Mouse (Mus musculus): Measurements from ENCODE around the gene Lyl1.
"Not testable (repeated sequence)": the region's sequence is repeated elsewhere in the genome, so short reads cannot be mapped to it uniquely, and the experiment has no call there.

Gene Lyl1

DNA sequence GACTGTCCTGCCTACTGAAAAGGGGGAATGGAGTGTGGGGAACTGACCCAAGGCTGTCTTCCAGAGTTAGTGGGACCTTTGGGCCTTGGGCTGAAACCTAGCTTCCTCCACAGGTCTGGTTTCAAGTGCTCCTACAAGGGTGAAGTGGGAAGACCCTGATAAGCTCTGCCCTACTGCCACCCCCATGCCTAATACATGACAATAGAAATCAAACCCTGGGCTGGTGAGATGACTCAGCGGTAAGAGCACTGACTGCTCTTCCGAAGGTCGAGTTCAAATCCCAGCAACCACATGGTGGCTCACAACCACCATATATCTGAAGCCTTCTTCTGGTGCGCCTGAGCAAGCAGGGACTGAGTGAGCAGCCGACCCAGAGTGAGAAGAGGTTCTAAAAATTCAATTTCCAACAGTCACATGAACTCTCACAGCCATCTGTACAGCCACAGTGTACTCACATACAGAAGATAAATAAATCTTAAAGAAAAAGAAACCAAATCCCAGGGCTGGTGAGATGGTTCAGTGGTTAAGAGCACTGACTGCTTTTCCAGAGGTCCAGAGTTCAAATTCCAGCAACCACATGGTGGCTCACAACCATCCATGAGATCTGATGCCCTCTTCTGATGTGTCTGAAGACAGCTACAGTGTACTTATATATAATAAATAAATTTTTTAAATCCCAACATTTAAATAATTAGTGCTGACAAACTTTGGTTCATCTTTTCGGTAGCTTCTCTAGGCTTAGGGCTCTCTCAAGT lies 32.3 kb upstream of the Lyl1 start:
- DNase-seq, result no peak

DNA sequence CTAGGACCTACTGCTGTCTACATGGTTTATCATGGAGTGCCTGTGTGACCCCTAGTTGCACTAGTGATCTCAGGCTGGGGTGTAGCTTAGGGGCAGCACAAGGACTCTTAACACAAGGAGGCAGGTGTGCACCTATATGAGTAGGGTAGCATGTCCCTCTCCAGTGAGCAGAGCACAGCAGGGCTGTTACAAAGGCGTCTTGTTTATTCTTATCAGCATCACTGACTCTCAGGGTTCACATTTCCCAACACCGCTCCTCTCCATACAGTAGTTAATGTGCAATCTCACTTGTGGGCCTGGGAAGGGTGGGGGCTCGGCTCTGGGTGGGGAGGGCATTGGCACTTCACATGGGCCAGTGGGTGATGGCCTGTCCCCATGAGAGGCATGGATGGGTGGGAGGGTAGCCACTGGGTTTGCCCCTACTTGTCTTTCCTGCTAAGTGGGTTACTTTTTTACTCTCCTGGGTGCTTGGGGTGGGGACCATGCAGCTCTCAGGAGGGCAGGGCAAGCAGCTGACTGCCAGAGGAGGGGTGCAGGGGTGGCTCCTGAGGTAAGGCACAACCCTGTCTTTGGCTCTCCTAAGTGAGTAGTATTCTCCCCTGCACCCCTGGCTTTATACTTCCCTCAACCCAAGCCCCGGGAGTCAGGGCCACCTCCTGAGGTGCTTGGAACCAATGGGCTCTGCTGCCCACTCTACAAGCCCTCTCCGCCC lies 30.8 kb upstream of the Lyl1 start:
- not testable (repeated sequence) for DNase-seq

DNA sequence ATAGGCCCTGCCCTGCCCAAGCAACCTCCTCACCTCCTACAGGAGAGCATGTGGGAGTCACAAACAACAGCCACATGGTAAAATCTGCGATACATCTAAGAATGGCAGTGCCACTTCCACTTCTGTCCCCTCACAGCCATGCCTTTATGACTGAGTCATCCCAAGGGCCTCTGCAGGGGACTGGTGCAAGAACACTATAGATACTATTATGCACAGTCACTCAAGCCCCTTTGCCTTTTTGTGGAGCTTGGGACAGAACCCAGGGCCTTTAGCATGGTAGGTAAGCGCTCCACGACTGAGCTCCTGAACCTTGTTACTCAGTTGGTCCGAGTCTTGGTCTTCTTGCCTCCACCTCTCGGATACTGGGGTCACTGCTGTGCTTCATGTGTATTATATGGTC lies 24.0 kb upstream of the Lyl1 start:
- DNase-seq, result no peak

DNA sequence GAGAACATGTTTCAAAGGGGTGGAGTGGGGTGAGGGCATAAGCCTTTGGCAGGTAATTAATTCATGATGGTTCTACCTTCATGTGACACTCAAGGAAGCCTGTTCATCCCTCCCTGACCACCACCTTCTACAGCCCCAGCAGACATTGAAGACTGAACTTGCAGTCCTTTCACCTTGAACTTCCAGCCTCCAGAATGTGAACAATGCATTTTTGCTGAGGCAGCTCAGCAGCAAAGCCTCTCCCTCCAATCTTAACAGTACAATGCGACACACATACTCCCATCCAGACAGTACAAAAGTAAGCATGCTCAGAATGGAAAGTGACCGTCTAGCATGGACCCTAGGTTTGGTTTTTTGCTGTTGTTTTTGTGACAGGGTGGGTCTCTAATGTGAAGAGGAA lies 19.8 kb upstream of the Lyl1 start:
- no peak for DNase-seq

DNA sequence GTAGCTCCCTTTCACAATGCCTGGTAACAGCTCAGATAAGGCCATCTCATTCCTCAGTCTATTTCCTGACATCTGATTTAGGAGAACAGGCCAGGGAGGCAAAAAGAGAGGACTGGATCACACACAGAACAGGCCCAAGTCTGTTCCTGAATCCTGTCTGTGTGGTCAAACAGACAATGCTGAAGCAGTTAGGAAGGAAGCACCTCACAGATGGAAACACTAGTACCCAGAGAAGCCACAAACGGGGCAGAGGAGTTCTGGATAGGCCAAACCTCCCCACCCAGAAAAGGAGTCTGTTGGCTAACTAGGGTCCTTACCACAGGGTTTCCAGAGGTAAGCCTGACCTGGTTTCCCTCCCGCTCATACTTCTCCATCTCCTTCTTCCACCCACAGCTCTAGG lies 19.0 kb upstream of the Lyl1 start:
- DNase-seq, result no peak

DNA sequence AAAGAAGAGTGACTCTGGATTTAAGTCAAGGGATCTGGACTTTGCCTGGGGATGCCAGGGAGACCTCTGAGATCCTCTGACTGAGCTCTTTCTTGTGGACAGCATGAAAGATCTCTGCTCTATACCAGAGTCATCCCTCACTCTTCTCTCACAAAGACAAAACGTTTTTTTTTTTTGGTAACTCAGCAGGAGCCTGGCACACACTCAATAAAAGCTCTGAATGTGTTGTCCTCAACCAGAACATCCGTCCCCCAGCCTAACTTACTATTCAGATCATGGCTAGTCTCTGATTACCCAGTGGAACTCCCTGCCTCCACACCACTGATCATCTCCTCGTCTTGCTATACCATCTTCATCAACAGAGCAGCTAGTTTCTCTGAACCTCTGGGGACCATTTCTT lies 16.7 kb upstream of the Lyl1 start:
- DNase-seq, result no peak

DNA sequence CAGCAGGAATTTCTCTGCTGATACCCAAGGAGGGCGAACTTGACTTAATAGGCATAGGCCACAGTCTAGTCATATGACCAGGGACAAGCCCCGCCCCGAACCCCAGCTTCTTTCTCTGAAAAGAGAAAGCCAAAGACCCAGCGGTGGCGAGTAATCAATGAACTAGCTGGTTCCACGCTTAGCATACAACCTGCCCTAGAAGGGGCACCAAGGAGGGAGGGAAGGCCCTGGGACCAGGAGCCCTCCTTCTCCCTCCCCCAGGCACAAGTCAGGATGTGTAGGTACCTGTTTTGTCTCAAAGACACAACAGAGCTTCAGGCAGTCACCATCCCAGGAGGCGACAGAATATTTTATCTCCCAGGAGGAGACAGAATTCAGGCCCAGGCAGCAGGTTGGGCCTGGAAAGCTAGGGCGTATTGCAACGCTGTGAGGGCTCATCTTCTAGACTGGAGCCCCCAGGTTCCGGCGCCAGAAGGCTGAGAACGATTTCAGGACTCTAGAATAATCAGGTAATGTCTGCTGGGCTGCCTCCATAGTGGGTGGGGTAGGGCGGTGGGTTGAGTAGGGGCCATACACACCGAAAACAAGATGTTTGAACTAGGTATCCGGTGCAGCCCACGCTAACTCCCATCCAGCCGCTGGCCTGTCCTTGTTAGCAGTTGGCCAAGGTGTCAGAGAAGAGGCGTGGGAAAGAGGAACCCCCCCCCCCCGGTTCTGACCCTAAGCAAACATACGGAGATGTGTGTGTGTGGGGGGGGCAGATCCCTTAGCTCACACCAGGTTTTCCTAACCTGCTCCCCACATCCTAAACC lies 14.9 kb upstream of the Lyl1 start, which contains the start of gene Trmt1:
Gene Trmt1 (plus strand): TSS at position 117 of the 812 bp plus-strand sequence.
- peak; percentile 41 for DNase-seq

DNA sequence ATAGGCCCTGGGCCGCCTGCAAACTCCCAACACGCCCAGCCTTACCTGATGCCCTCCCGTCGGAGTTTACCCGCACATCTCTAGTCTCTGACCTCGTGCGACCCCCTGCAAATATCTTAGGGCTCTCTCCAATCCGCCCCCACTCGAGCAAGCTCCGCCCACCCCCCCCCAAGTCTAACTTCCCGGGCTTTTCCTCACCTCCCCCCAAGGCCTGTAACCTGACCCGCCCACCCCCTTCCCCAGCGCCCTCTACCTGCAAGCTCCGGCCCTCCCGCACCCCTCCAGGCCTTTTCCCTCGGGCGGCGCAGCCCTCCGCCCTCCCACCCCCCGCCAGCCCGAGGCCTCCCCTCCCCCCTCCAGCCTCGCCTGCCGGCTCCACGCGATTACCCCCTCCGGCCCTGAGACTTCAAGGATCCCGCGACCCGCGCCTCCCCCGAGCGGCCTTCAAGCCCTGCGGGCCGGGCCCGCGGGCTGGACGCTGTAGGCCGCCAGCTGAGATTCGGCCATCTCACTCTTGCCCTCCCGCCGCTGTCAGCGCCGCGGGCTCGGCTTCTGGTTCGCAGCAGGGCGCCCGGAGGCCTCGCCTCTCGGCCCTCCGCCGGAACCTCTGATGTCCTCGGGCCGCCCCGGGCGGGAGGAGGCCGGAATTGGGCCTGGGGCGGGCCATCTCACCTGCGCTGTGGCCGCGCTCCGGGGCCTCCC lies 14.1 kb upstream of the Lyl1 start:
- DNase-seq, result peak; percentile 78

DNA sequence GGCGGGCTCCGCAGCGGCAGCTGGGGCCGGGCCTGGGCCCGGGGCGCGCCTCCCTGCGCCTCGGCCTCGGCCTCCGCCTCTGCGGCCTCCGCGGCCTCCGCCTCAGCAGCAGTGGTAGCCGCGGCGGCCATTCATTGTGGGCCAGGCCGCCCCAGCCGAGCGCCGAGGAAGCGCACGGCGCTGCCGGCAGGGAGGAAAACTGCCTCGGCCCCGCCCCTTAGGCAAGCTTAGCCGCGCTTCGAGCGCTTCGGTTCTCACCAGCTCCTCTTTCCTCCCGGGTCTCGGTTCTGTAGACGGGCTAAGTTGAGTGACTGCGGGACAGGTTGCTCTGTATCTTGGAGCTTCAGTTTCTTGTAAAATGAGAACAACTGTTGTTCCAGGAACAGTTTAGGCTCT lies 13.6 kb upstream of the Lyl1 start, which contains the start of gene Nacc1:
Gene Nacc1 (minus strand): TSS at position 158 of the 396 bp plus-strand sequence.
- peak; percentile 97 for DNase-seq

DNA sequence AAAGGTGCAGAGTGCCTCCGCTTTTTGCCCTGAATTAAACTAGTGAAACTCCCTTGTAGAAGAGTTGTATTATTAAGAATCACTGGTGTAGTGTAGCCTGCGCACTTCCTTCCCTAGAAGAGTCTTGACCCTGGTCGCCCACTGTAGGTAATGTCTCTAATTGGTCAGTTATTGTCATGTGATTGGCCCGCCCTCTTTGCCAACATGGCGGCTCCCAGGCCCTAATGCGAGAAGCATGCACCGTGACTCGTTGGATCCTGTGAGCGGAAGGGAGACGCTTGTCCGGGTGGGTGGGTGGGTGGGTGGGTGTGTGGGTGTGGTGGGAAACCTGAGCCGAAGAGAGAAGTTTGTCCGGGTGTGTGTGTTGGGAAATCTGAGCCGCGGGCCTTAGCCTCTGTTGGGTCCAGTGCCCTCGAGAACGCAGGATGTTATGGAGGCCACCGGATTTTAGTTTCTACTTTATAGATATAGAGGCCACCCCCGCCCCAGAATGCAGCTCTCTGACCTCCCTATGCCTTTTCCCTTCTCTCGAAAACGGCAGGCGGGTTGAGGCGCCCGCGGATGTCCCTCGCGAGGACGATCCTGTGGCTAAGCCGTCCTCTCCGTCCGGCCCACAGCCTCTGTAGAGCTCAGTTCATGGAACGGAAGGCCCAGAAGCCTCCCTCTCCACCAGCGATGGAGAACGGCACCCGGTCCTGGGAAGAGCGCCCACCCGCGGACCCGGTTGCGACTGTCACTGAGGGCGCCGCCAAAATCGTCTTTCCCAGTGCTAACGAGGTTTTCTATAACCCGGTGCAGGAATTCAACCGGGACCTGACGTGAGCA lies 12.0 kb upstream of the Lyl1 start:
- DNase-seq, result peak; percentile 93

DNA sequence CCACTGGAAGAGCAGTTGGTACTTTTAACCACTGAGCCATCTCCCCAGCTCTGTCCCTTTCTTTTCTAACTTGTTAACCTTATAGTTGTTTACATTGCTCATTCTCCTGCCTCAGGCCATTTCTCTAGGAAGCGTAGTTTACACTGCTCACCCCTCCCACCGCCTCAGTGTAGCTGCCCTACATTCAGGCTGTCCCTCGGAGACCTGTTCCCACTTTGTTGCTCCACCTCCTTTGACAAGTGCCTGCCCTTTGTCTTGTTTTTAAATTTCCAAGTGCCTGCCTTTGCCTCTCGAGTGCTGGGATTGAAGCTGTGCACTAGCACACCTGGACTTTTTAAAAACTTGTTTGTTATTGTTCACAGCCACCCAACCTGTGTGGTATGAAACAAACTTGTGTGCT lies 7.9 kb upstream of the Lyl1 start:
- no peak for DNase-seq

DNA sequence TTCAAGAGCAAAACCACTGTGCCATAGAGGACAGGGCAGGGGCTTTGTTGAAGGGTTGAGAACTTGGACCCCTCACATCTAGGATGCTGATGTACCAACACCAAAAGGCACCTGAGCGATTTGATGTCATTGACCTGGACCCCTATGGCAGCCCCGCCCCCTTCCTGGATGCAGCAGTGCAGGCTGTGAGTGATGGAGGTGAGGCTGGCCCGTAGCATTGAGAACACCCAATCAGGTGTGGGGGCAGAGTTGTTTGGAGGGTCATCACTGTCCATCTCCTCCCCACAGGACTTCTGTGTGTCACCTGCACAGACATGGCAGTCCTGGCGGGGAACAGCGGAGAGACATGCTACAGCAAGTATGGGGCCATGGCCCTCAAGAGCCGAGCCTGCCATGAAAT lies 6.1 kb upstream of the Lyl1 start:
- DNase-seq, result no peak

DNA sequence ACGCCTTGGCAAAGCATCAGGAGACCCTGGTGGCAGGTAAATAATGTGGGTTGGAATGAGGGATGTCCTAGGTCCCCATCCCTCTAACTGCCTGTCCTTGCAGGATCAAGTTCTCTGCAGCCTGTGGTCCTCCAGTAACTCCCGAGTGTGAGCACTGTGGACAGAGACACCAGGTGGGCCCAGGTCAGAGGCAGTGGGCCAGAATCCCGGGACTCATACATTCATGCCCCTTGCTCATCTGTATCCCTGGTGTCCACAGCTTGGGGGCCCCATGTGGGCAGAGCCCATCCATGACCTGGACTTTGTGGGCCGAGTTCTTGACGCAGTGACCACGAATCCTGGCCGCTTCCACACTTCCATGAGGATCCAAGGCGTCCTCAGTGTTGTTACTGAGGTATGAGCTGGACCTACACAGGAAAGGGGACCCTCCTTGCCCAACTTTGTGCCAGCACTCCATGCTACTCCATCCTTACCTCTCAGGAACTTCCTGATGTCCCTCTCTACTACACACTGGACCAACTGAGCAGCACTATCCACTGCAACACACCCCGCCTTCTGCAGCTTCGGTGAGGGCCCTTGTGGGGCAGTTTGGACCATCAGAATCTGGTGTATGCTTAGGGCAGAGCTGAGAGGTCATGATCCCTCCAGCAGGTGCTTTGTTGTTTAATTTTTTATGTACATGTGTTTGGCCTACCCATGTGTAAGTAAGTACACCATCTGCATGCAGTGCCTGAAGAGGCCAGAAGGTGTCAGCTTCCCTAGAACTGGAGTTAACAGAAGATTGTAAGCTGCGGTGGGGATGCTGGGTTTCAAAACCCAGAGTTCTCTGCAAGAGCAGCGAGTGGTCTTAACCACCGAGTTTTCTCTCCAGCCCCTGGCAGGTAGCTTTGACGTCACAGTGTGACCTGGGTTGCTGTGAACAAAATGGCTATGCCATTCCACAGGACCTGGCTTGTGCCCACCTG lies 3.8 kb upstream of the Lyl1 start:
- peak; percentile 55 for DNase-seq

DNA sequence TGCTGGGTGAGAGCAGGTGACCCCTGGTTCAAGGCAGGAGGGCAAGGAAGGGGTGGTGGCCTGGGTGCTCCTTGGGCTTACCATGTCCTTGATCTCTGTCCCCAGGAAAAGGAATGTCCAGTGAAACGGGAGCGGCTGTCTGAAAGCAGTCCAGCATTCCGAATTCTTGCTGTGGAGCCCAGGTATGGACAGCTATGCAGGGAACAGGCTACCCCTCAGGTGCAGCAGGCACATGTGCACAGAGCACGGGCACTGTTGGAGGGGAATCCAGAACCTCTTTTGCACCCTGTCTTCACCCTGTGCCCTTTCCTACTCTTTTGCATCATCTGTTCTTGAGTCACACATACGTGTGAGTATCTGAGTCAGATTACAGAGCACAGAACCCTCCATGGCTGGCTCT lies 3.0 kb upstream of the Lyl1 start:
- DNase-seq, result no peak

DNA sequence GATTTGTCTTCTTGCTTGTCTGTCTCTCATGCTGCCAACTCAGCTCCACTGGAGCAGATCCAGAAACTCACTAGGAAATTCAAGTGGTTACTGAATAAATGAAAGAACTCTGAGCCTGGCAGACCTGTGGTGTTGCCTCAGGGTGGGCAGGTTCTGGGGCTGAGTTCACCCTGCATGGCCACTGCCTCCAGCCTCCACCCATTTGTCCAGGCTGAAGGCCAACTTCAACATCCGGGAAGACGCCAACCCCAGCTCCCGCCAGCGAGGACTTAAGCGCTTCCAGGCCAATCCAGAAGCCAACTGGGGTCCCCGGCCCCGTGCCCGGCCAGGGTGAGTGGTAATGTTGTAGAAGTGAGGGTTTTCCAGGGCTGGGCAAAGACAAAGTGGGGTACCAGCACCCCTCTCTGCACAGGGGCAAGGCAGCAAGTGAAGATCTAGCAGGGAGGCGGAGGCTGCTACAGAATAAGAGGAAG lies 2.3 kb upstream of the Lyl1 start:
- no peak for DNase-seq

DNA sequence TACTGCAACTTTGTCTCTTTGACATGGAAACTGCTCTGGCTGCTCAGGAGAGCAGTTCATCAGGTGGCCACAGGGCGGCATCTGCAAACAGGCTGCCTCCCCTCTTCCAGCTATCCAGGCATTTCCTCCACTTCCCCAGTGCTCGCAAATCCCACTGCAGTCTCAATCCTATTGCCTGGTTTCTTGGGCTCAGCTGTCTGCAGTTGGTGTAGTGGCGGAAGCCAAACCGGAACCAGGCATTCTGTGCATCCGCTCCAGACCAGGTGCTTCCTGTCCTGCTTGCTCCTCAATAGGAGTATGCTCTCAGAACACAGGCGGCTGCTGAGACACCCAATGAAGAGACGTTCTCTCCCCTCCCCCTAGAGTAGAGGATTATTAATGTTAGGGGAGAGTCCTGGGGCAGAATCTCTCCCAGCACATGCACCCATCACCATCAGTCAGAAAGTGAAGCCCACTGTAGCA lies 1.4 kb upstream of the Lyl1 start:
- peak; percentile 68 for DNase-seq

DNA sequence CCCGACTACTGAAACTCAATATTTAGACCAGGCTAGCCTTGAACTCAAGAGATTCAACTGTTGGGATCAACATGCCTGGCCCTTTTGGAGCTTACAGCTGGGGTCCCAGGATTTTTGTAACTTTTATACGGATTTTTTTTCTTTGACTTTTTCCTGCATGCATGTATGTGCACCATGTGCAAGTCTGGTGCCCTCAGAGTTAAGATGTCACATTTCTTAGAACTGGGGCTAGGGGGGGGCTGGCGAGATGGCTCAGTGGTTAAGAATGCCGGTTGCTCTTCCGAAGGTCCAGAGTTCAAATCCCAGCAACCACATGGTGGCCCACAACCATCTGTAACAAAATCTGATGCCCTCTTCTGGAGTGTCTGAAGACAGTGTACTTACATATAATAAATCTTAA lies 731 bp upstream of the Lyl1 start:
- no peak for DNase-seq

DNA sequence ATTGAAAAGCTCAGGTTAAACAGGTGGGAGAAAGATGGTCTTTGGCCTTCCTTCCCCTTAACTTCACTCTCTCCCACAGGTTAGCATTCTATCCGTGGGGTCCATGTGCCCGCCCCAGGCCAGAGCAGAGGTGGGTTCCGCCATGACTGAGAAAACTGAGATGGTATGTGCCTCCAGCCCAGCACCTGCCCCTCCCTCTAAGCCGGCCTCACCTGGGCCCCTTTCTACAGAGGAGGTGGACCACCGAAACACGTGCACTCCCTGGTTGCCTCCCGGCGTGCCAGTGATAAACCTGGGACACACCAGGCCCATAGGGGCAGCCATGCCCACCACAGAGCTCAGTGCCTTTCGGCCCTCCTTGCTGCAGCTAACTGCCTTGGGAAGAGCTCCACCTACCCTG lies 1.3 kb downstream of the Lyl1 start:
- no peak for DNase-seq

DNA sequence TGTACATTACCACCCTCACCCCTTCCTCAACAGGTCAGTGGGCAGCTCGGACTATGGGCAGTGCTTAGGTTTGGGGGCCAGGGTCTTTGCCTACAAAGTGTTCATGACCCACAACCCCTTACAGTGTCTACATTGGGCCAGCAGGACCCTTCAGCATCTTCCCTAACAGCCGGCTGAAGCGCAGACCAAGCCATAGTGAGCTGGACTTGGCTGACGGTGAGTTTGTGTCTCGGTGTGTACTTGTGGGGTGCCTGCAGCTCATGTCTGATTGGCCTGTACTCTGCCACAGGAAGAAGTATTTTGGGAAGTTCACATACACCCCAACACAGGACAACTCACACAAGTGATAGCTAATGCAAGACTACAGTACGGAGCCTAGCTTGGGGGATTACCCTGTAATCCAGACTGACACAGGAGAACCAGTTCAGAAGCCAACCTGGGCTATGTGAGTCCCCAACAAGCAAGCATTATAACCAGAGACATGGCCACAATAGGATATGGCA lies 1.8 kb downstream of the Lyl1 start:
- DNase-seq, result no peak

Measured in embryo, embryonic 11 days (tissue).